Mouse (Mus musculus) midbrain, embryonic 13.5 days (tissue): ENCODE results near the gene Ptprm. TPM values are rescaled to one million over a fixed set of nuclear protein-coding genes. Genes with fewer than 3 reads are reported as not detected.

Experiments
- ATAC-seq: fragments of 200-750 bp; cut with Nextera tagmentation; 2 replicates; pipeline ENCODE4 v1.8.0; 2017; ENCODE audit warnings: mild to moderate bottlenecking, moderate TSS enrichment, moderate library complexity
- H3K27ac ChIP-seq: fragments of 300-500 bp; sonication (generic); 2 replicates; pipeline ENCODE4 v1.5.1; 2015; ENCODE audit warnings: inconsistent platforms, mild to moderate bottlenecking, moderate library complexity
- H3K27me3 ChIP-seq: fragments of 300-500 bp; sonication (generic); 2 replicates; pipeline ENCODE4 v1.6.1; 2015; ENCODE audit warnings: mild to moderate bottlenecking, inconsistent platforms
- H3K36me3 ChIP-seq: fragments of 300-500 bp; sonication (generic); 2 replicates; pipeline ENCODE4 v1.6.1; 2015; ENCODE audit warnings: mild to moderate bottlenecking, inconsistent platforms
- H3K4me1 ChIP-seq: fragments of 300-500 bp; sonication (generic); replicated peaks from 2 replicates; pipeline ENCODE4 v1.6.1; 2015; ENCODE audit warnings: inconsistent platforms
- H3K4me2 ChIP-seq: fragments of 300-500 bp; sonication (generic); replicated peaks from 2 replicates; pipeline ENCODE4 v1.6.1; 2015; ENCODE audit warnings: moderate library complexity, mild to moderate bottlenecking, inconsistent platforms
- H3K4me3 ChIP-seq: fragments of 300-500 bp; sonication (generic); replicated peaks from 2 replicates; pipeline ENCODE4 v1.5.1; 2015; ENCODE audit warnings: mild to moderate bottlenecking, inconsistent platforms
- H3K9ac ChIP-seq: fragments of 300-500 bp; sonication (generic); replicated peaks from 2 replicates; pipeline ENCODE4 v1.6.1; 2015; ENCODE audit warnings: mild to moderate bottlenecking, inconsistent platforms
- H3K9me3 ChIP-seq: fragments of 300-500 bp; sonication (generic); 2 replicates; pipeline ENCODE4 v1.6.1; 2016; ENCODE audit warnings: mild to moderate bottlenecking, inconsistent platforms
- WGBS: fragments of 180-500 bp; shearing (Covaris S2); methylation state at CpG from one replicate; pipeline ENCODE4 v1.1.7; 2015; 5-methylcytosine and 5-hydroxymethylcytosine counted together
- polyA plus RNA-seq: library from polyadenylated mRNA; unstranded; fragments of >200 nt; fragmentation: Nextera tagmentation; extraction: Ambion mirVana; gene quantifications from 2 replicates; pipeline ENCODE4 v1.2.1, GENCODE M21; 2015

Ptprm gene
- polyA plus RNA-seq, 1 experiment from 2014 or later: 10.6 TPM

- no peaks in the 10 kb centered on the region for H3K4me1 ChIP-seq
- H3K4me3 ChIP-seq: no peak overlapping the region
- H3K27me3 ChIP-seq: no peaks in the 10 kb centered on the region
- H3K27ac ChIP-seq: no peak overlapping the region
- no peak overlapping the region for H3K4me2 ChIP-seq
- H3K36me3 ChIP-seq: no peaks in the 10 kb centered on the region
- no peak for ATAC-seq
- no peak overlapping the region for H3K9ac ChIP-seq
- 34% methylated on average over 7 of the region's 7 CpGs for WGBS
- no peaks in the 10 kb centered on the region for H3K9me3 ChIP-seq
These were observed 153.1 kb downstream of the Ptprm start for GRCm38 (mm10) chr17:67201151-67201550.

- Histone ChIP-seq H3K4me2 (no peak overlapping the region), H3K27me3 (no peaks in the 10 kb centered on the region), H3K9me3 (no peaks in the 10 kb centered on the region), H3K27ac (no peak overlapping the region), H3K9ac (no peak overlapping the region), H3K4me1 (no peaks in the 10 kb centered on the region), H3K36me3 (no peaks in the 10 kb centered on the region), H3K4me3 (no peak overlapping the region)
- ATAC-seq: no peak
- WGBS: 68% methylated on average over 5 of the region's 5 CpGs
These were observed 160.5 kb downstream of the Ptprm start for GRCm38 (mm10) chr17:67193728-67194127.

GRCm38 (mm10) chr17:67188514-67188913 lies 165.7 kb downstream of the Ptprm start:
- H3K9ac ChIP-seq: no peak overlapping the region
- ATAC-seq: no peak
- no peak overlapping the region for H3K4me3 ChIP-seq
- no peaks in the 10 kb centered on the region for H3K36me3 ChIP-seq
- H3K4me1 ChIP-seq: no peaks in the 10 kb centered on the region; the same call in 1 of the 2 replicates
- WGBS: 98% methylated on average over 2 of the region's 2 CpGs
- no peak overlapping the region for H3K27ac ChIP-seq
- H3K27me3 ChIP-seq: no peaks in the 10 kb centered on the region
- no peaks in the 10 kb centered on the region for H3K9me3 ChIP-seq
- H3K4me2 ChIP-seq: no peak overlapping the region

GRCm38 (mm10) chr17:67186879-67187278 lies 167.4 kb downstream of the Ptprm start:
- no peak overlapping the region for H3K4me2 ChIP-seq
- WGBS: 67% methylated on average over 6 of the region's 6 CpGs
- no peaks in the 10 kb centered on the region; the same call in 1 of the 2 replicates for H3K4me1 ChIP-seq
- no peak overlapping the region for H3K9ac ChIP-seq
- no peaks in the 10 kb centered on the region for H3K27me3 ChIP-seq
- H3K4me3 ChIP-seq: no peak overlapping the region
- H3K36me3 ChIP-seq: no peaks in the 10 kb centered on the region
- peak; percentile 56; the same call in 1 of the 2 replicates for ATAC-seq
- no peak overlapping the region for H3K27ac ChIP-seq
- H3K9me3 ChIP-seq: no peaks in the 10 kb centered on the region

- no peaks in the 10 kb centered on the region for H3K36me3 ChIP-seq
- no peaks in the 10 kb centered on the region for H3K27me3 ChIP-seq
- no peak for ATAC-seq
- H3K4me1 ChIP-seq: no peaks in the 10 kb centered on the region; the same call in 1 of the 2 replicates
- no peak overlapping the region for H3K4me3 ChIP-seq
- no peak overlapping the region for H3K9ac ChIP-seq
- H3K9me3 ChIP-seq: no peaks in the 10 kb centered on the region
- no peak overlapping the region for H3K4me2 ChIP-seq
- WGBS: 89% methylated on average over 6 of the region's 6 CpGs
- no peak overlapping the region for H3K27ac ChIP-seq
These were observed 168.3 kb downstream of the Ptprm start for GRCm38 (mm10) chr17:67185942-67186341.

- no peak overlapping the region for H3K9ac ChIP-seq
- no peaks in the 10 kb centered on the region for H3K4me1 ChIP-seq
- no peaks in the 10 kb centered on the region for H3K27me3 ChIP-seq
- 0 out of 2 replicates have a peak, but pooled peaks cover 3% of the 10 kb centered on the region for H3K9me3 ChIP-seq
- H3K27ac ChIP-seq: no peak overlapping the region
- no peak overlapping the region for H3K4me2 ChIP-seq
- 85% methylated on average over 1 of the region's 1 CpGs for WGBS
- ATAC-seq: no peak
- no peak overlapping the region for H3K4me3 ChIP-seq
- no peaks in the 10 kb centered on the region for H3K36me3 ChIP-seq
These were observed 174.8 kb downstream of the Ptprm start for GRCm38 (mm10) chr17:67179446-67179845.

- no peaks in the 10 kb centered on the region for H3K4me1 ChIP-seq
- H3K9me3 ChIP-seq: 0 out of 2 replicates have a peak, but pooled peaks cover 3% of the 10 kb centered on the region
- 84% methylated on average over 5 of the region's 5 CpGs for WGBS
- H3K27me3 ChIP-seq: no peaks in the 10 kb centered on the region
- no peak for ATAC-seq
- H3K27ac ChIP-seq: no peak overlapping the region
- H3K9ac ChIP-seq: no peak overlapping the region
- H3K4me2 ChIP-seq: no peak overlapping the region
- H3K36me3 ChIP-seq: no peaks in the 10 kb centered on the region
- no peak overlapping the region for H3K4me3 ChIP-seq
These were observed 175.5 kb downstream of the Ptprm start for GRCm38 (mm10) chr17:67178686-67179265.

- Histone ChIP-seq H3K4me2 (no peak overlapping the region), H3K27me3 (no peaks in the 10 kb centered on the region), H3K9ac (no peak overlapping the region), H3K4me1 (no peaks in the 10 kb centered on the region), H3K9me3 (0 out of 2 replicates have a peak, but pooled peaks cover 3% of the 10 kb centered on the region), H3K36me3 (no peaks in the 10 kb centered on the region), H3K4me3 (no peak overlapping the region), H3K27ac (no peak overlapping the region)
- WGBS: 53% methylated on average over 2 of the region's 2 CpGs
- 0 out of 2 replicates have a peak, but pooled peaks have one; percentile 48 for ATAC-seq
These were observed 178.4 kb downstream of the Ptprm start for GRCm38 (mm10) chr17:67175836-67176235.

- no peaks in the 10 kb centered on the region for H3K9me3 ChIP-seq
- ATAC-seq: no peak
- H3K9ac ChIP-seq: no peak overlapping the region
- H3K4me1 ChIP-seq: no peaks in the 10 kb centered on the region
- no peaks in the 10 kb centered on the region for H3K27me3 ChIP-seq
- no peak overlapping the region for H3K4me2 ChIP-seq
- no peak overlapping the region for H3K4me3 ChIP-seq
- WGBS: 94% methylated on average over 2 of the region's 2 CpGs
- no peaks in the 10 kb centered on the region for H3K36me3 ChIP-seq
- H3K27ac ChIP-seq: no peak overlapping the region
These were observed 182.9 kb downstream of the Ptprm start for GRCm38 (mm10) chr17:67171353-67171752.

GRCm38 (mm10) chr17:67170696-67171095 lies 183.6 kb downstream of the Ptprm start:
- no peaks in the 10 kb centered on the region for H3K36me3 ChIP-seq
- H3K27ac ChIP-seq: no peak overlapping the region
- WGBS: 71% methylated on average over 7 of the region's 7 CpGs
- no peak for ATAC-seq
- H3K4me2 ChIP-seq: no peak overlapping the region
- H3K9ac ChIP-seq: no peak overlapping the region
- no peaks in the 10 kb centered on the region for H3K4me1 ChIP-seq
- H3K9me3 ChIP-seq: no peaks in the 10 kb centered on the region
- H3K4me3 ChIP-seq: no peak overlapping the region
- no peaks in the 10 kb centered on the region for H3K27me3 ChIP-seq

- ATAC-seq: no peak
- Histone ChIP-seq H3K4me2 (no peak overlapping the region), H3K9me3 (no peaks in the 10 kb centered on the region), H3K9ac (no peak overlapping the region), H3K36me3 (no peaks in the 10 kb centered on the region), H3K4me1 (no peaks in the 10 kb centered on the region), H3K27ac (no peak overlapping the region), H3K4me3 (no peak overlapping the region), H3K27me3 (no peaks in the 10 kb centered on the region)
- 91% methylated on average over 2 of the region's 2 CpGs for WGBS
These were observed 188.4 kb downstream of the Ptprm start for GRCm38 (mm10) chr17:67165876-67166275.

GRCm38 (mm10) chr17:67159611-67160010 lies 194.6 kb downstream of the Ptprm start:
- Histone ChIP-seq H3K4me2 (no peak overlapping the region), H3K9me3 (no peaks in the 10 kb centered on the region), H3K4me1 (0 out of 2 replicates have a peak, but pooled peaks cover 3% of the 10 kb centered on the region), H3K27me3 (no peaks in the 10 kb centered on the region), H3K9ac (no peak overlapping the region), H3K4me3 (no peak overlapping the region), H3K36me3 (no peaks in the 10 kb centered on the region), H3K27ac (no peak overlapping the region)
- ATAC-seq: no peak
- 91% methylated on average over 8 of the region's 8 CpGs for WGBS
